Mouse (Mus musculus) lung, embryonic 16.5 days (tissue): ENCODE measurements around the gene Spp2. TPM values are rescaled to one million over a fixed set of nuclear protein-coding genes. Genes with fewer than 3 reads are reported as not detected.

Experiments used
- ATAC-seq: fragments of 200-750 bp; cut with Nextera tagmentation; 2 replicates; pipeline ENCODE4 v1.8.0; 2017; ENCODE audit warnings: low read depth, mild to moderate bottlenecking, moderate library complexity
- H3K27ac ChIP-seq: fragments of 300-500 bp; sonication (generic); 2 replicates; pipeline ENCODE4 v1.5.1; 2014; ENCODE audit warnings: mild to moderate bottlenecking, control low read depth, low read length
- H3K27me3 ChIP-seq: fragments of 300-500 bp; sonication (generic); 2 replicates; pipeline ENCODE4 v1.6.1; 2014; ENCODE audit warnings: low read depth, low read length, mixed read lengths; ENCODE audit not compliant: control insufficient read depth, insufficient read depth
- H3K36me3 ChIP-seq: fragments of 300-500 bp; sonication (generic); 2 replicates; pipeline ENCODE4 v1.6.1; 2014; ENCODE audit warnings: low read length; ENCODE audit not compliant: control insufficient read depth, insufficient read depth
- H3K4me1 ChIP-seq: fragments of 300-500 bp; sonication (generic); replicated peaks from 2 replicates; pipeline ENCODE4 v1.6.1; 2014; ENCODE audit warnings: low read length, mixed read lengths; ENCODE audit not compliant: control insufficient read depth, insufficient read depth
- H3K4me2 ChIP-seq: fragments of 300-500 bp; sonication (generic); 2 replicates; pipeline ENCODE4 v1.6.1; 2014; ENCODE audit warnings: low read depth, low read length, control low read depth
- H3K4me3 ChIP-seq: fragments of 300-500 bp; sonication (generic); 2 replicates; pipeline ENCODE4 v1.5.1; 2014; ENCODE audit warnings: mild to moderate bottlenecking, low read length, control low read depth
- H3K9ac ChIP-seq: fragments of 300-500 bp; sonication (generic); 2 replicates; pipeline ENCODE4 v1.6.1; 2014; ENCODE audit warnings: low read length, control low read depth
- H3K9me3 ChIP-seq: fragments of 300-500 bp; sonication (generic); 2 replicates; pipeline ENCODE4 v1.6.1; 2016; ENCODE audit warnings: low read length; ENCODE audit not compliant: control insufficient read depth
- WGBS: fragments of 180-500 bp; shearing (Covaris S2); extraction: QIAGEN DNeasy Blood & Tissue Kit; methylation state at CpG from one replicate; pipeline ENCODE4 v1.1.7; 2014; 5-methylcytosine and 5-hydroxymethylcytosine counted together
- polyA plus RNA-seq: library from polyadenylated mRNA; unstranded; fragments of >200 nt; fragmentation: Nextera tagmentation; extraction: Ambion mirVana; gene quantifications from 2 replicates; pipeline ENCODE4 v1.2.1, GENCODE M21; 2015

Gene Spp2
- polyA plus RNA-seq, result 0.60 and 7.5 TPM in 2 replicates

- no peaks in the 10 kb centered on the region for H3K36me3 ChIP-seq
- no peaks in the 10 kb centered on the region for H3K27me3 ChIP-seq
- H3K9ac ChIP-seq, result no peak within 1 kb of the TSS
- 45% methylated on average over 5 of the region's 5 CpGs for WGBS
- no peak within 1 kb of the TSS for H3K4me3 ChIP-seq
- no peaks in the 10 kb centered on the region for H3K9me3 ChIP-seq
- ATAC-seq, result no peak
- H3K27ac ChIP-seq, result no peak within 1 kb of the TSS
- no peaks in the 10 kb centered on the region for H3K4me1 ChIP-seq
- H3K4me2 ChIP-seq, result no peak within 1 kb of the TSS
Measured at GRCm38 (mm10) chr1:88406807-88407198, at the start of gene Spp2. TSS of gene Spp2 (plus strand) at chr1:88406961.

- Histone ChIP-seq H3K4me2 (no peak overlapping the region), H3K27me3 (no peaks in the 10 kb centered on the region), H3K4me1 (no peaks in the 10 kb centered on the region), H3K4me3 (no peak overlapping the region), H3K9ac (no peak overlapping the region), H3K9me3 (no peaks in the 10 kb centered on the region), H3K27ac (no peak overlapping the region), H3K36me3 (no peaks in the 10 kb centered on the region)
- WGBS, result 45% methylated on average over 6 of the region's 6 CpGs
- ATAC-seq, result peak; percentile 49; the same call in 1 of the 2 replicates
Measured at GRCm38 (mm10) chr1:88357458-88358090, 49.2 kb upstream of the Spp2 start.

GRCm38 (mm10) chr1:88358102-88358654 lies 48.6 kb upstream of the Spp2 start:
- no peak for ATAC-seq

GRCm38 (mm10) chr1:88361085-88361484 lies 45.7 kb upstream of the Spp2 start:
- Histone ChIP-seq H3K4me3 (no peak overlapping the region), H3K4me2 (no peak overlapping the region), H3K27ac (no peak overlapping the region), H3K9ac (no peak overlapping the region), H3K36me3 (no peaks in the 10 kb centered on the region), H3K4me1 (no peaks in the 10 kb centered on the region), H3K27me3 (no peaks in the 10 kb centered on the region), H3K9me3 (no peaks in the 10 kb centered on the region)
- 72% methylated on average over 4 of the region's 4 CpGs for WGBS
- no peak for ATAC-seq

More at GRCm38 (mm10) chr1:88358102-88358654, 48.6 kb upstream of the Spp2 start:
- 80% methylated on average over 7 of the region's 7 CpGs for WGBS
- H3K4me3 ChIP-seq, result no peak overlapping the region
- H3K4me2 ChIP-seq, result no peak overlapping the region
- no peaks in the 10 kb centered on the region for H3K27me3 ChIP-seq
- no peaks in the 10 kb centered on the region for H3K9me3 ChIP-seq
- H3K27ac ChIP-seq, result no peak overlapping the region
- H3K36me3 ChIP-seq, result no peaks in the 10 kb centered on the region
- H3K4me1 ChIP-seq, result no peaks in the 10 kb centered on the region
- H3K9ac ChIP-seq, result no peak overlapping the region

GRCm38 (mm10) chr1:88366881-88367644 lies 39.7 kb upstream of the Spp2 start:
- Histone ChIP-seq H3K36me3 (no peaks in the 10 kb centered on the region), H3K4me1 (no peaks in the 10 kb centered on the region), H3K27me3 (no peaks in the 10 kb centered on the region), H3K9me3 (peaks cover 3% of the 10 kb centered on the region; the same call in 1 of the 2 replicates), H3K4me2 (no peak overlapping the region), H3K4me3 (no peak overlapping the region), H3K27ac (no peak overlapping the region), H3K9ac (no peak overlapping the region)
- no peak for ATAC-seq
- 67% methylated on average over 11 of the region's 11 CpGs for WGBS

- H3K27ac ChIP-seq, result no peak overlapping the region
- H3K9ac ChIP-seq, result no peak overlapping the region
- H3K4me3 ChIP-seq, result no peak overlapping the region
- no peaks in the 10 kb centered on the region for H3K36me3 ChIP-seq
- H3K9me3 ChIP-seq, result no peaks in the 10 kb centered on the region
- 55% methylated on average over 1 of the region's 1 CpGs for WGBS
- no peak overlapping the region for H3K4me2 ChIP-seq
- ATAC-seq, result no peak
- H3K27me3 ChIP-seq, result no peaks in the 10 kb centered on the region
- no peaks in the 10 kb centered on the region for H3K4me1 ChIP-seq
Measured at GRCm38 (mm10) chr1:88378446-88378845, 28.3 kb upstream of the Spp2 start.

- H3K4me1 ChIP-seq, result no peaks in the 10 kb centered on the region
- no peaks in the 10 kb centered on the region for H3K27me3 ChIP-seq
- H3K9me3 ChIP-seq, result no peaks in the 10 kb centered on the region
- H3K9ac ChIP-seq, result no peak overlapping the region
- H3K4me2 ChIP-seq, result no peak overlapping the region
- H3K36me3 ChIP-seq, result no peaks in the 10 kb centered on the region
- no peak overlapping the region for H3K27ac ChIP-seq
- no peak for ATAC-seq
- WGBS, result 62% methylated on average over 4 of the region's 4 CpGs
- no peak overlapping the region for H3K4me3 ChIP-seq
Measured at GRCm38 (mm10) chr1:88391632-88392031, 15.1 kb upstream of the Spp2 start.

- Histone ChIP-seq H3K27me3 (no peaks in the 10 kb centered on the region), H3K36me3 (no peaks in the 10 kb centered on the region), H3K9ac (no peak overlapping the region), H3K4me3 (no peak overlapping the region), H3K27ac (no peak overlapping the region), H3K4me1 (no peaks in the 10 kb centered on the region), H3K9me3 (no peaks in the 10 kb centered on the region), H3K4me2 (no peak overlapping the region)
- ATAC-seq, result no peak
- 80% methylated on average over 5 of the region's 5 CpGs for WGBS
Measured at GRCm38 (mm10) chr1:88393321-88393720, 13.4 kb upstream of the Spp2 start.

- 64% methylated on average over 3 of the region's 3 CpGs for WGBS
- no peak for ATAC-seq
- no peak overlapping the region for H3K4me2 ChIP-seq
- H3K27ac ChIP-seq, result no peak overlapping the region
- no peaks in the 10 kb centered on the region for H3K9me3 ChIP-seq
- H3K4me3 ChIP-seq, result no peak overlapping the region
- H3K9ac ChIP-seq, result no peak overlapping the region
- H3K4me1 ChIP-seq, result no peaks in the 10 kb centered on the region
- H3K27me3 ChIP-seq, result no peaks in the 10 kb centered on the region
- H3K36me3 ChIP-seq, result no peaks in the 10 kb centered on the region
Measured at GRCm38 (mm10) chr1:88403378-88403777, 3.4 kb upstream of the Spp2 start.
